Mouse (Mus musculus) embryonic facial prominence, embryonic 13.5 days (tissue): Measurements from ENCODE around the gene Zyx. TPM values are rescaled to one million over a fixed set of nuclear protein-coding genes. Genes with fewer than 3 reads are reported as not detected.

Experiments
- ATAC-seq: fragments of 200-750 bp; cut with Nextera tagmentation; 2 replicates; pipeline ENCODE4 v1.8.0; 2017; ENCODE audit warnings: low read depth; ENCODE audit not compliant: insufficient number of reproducible peaks, insufficient read depth, low FRiP score, low TSS enrichment
- H3K27ac ChIP-seq: fragments of 300-500 bp; sonication (generic); 2 replicates; pipeline ENCODE4 v1.5.1; 2015; ENCODE audit warnings: moderate library complexity, mild to moderate bottlenecking, inconsistent platforms
- H3K27me3 ChIP-seq: fragments of 300-500 bp; sonication (generic); 2 replicates; pipeline ENCODE4 v1.6.1; 2015; ENCODE audit warnings: mild to moderate bottlenecking, inconsistent platforms
- H3K36me3 ChIP-seq: fragments of 300-500 bp; sonication (generic); 2 replicates; pipeline ENCODE4 v1.6.1; 2015; ENCODE audit warnings: mild to moderate bottlenecking, inconsistent platforms
- H3K4me1 ChIP-seq: fragments of 300-500 bp; sonication (generic); 2 replicates; pipeline ENCODE4 v1.6.1; 2015; ENCODE audit warnings: inconsistent platforms
- H3K4me2 ChIP-seq: fragments of 300-500 bp; sonication (generic); 2 replicates; pipeline ENCODE4 v1.6.1; 2015; ENCODE audit warnings: moderate library complexity, mild to moderate bottlenecking, inconsistent platforms
- H3K4me3 ChIP-seq: fragments of 300-500 bp; sonication (generic); 2 replicates; pipeline ENCODE4 v1.5.1; 2015; ENCODE audit warnings: mild to moderate bottlenecking, inconsistent platforms
- H3K9ac ChIP-seq: fragments of 300-500 bp; sonication (generic); 2 replicates; pipeline ENCODE4 v1.6.1; 2015; ENCODE audit warnings: mild to moderate bottlenecking, inconsistent platforms
- H3K9me3 ChIP-seq: fragments of 300-500 bp; sonication (generic); 2 replicates; pipeline ENCODE4 v1.6.1; 2016; ENCODE audit warnings: inconsistent platforms
- WGBS: fragments of 180-500 bp; shearing (Covaris S2); methylation state at CpG from one replicate; pipeline ENCODE4 v1.1.7; 2015; ENCODE audit warnings: mixed read lengths; 5-methylcytosine and 5-hydroxymethylcytosine counted together
- polyA plus RNA-seq: library from polyadenylated mRNA; unstranded; fragments of >200 nt; fragmentation: Nextera tagmentation; extraction: Ambion mirVana; gene quantifications from 2 replicates; pipeline ENCODE4 v1.2.1, GENCODE M21; 2015

Zyx gene
- polyA plus RNA-seq, 1 experiment from 2014 or later, result 77.2 TPM

DNA sequence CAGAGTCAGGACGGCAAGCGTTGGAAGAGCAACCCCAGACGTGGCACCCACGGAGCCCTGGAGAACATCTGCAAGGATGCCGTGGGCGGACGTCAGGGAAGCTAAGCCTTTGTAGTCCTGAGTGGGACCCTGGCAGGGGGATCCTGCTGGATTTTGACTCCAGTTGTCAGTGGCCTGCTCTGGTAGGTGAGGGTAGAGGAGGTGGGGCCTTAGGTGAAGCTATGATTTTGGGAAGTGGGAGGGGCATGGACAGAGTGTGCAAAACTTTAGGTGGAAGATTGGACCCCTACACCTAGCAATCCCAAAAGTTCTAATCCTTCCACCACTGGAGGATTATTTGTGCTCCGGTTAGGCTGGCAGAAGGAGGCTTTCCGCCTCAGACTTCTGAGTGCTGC, 23.0 kb downstream of the Zyx start:
- 12% methylated on average over 9 of the region's 9 CpGs for WGBS
- Histone ChIP-seq H3K4me1 (peaks cover 21% of the 10 kb centered on the region), H3K27me3 (no peaks in the 10 kb centered on the region), H3K9ac (peak overlapping the region; percentile 76), H3K9me3 (no peaks in the 10 kb centered on the region), H3K27ac (peak overlapping the region; percentile 64; the same call in 1 of the 2 replicates), H3K36me3 (no peaks in the 10 kb centered on the region), H3K4me2 (peak overlapping the region; percentile 91), H3K4me3 (peak overlapping the region; percentile 63)
- ATAC-seq, result peak; percentile 22

DNA sequence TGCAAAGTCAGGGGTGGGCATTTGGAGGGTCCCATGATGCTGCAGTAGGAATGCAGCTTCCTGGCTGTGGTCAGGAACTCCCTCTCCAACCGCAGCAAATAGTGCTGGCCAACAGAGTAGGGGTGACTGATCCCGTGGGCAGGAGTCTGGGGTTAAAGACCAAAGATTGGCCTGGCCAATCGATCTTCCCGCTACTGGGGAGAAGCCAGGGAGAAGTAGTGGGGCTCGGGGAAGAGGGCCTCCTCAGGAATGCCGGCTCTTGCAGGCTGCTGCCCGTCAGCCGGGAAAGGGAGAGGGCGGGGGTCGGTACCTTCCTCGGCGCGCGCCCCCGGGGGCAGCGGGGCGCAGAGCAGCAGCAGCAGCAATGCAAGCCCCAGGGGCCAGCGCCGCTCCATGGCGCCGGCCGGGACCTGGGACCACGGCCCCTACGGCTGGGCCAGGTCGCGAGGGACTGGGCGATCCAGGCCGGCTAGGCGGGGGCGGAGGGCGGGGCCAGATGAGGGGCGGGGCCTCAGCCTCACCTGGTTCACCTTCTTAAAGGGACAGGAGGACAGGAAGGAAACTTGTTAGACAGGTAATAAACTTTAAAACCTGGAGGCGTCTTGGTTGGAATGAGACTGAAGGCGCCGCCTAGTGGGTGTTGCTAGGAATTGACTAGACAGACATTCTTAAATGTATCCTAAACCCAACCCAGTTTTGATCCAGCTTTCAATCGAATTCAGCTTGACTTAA, 23.6 kb downstream of the Zyx start, which contains the start of gene Epha1:
Gene Epha1 (minus strand): TSS at position 453 of the 732 bp plus-strand sequence.
- peak within 1 kb of the TSS; percentile 64 for H3K27ac ChIP-seq
- H3K4me1 ChIP-seq, result peaks cover 21% of the 10 kb centered on the region
- H3K4me2 ChIP-seq, result peak within 1 kb of the TSS; percentile 91
- no peaks in the 10 kb centered on the region for H3K36me3 ChIP-seq
- H3K9ac ChIP-seq, result peak within 1 kb of the TSS; percentile 76
- H3K9me3 ChIP-seq, result no peaks in the 10 kb centered on the region
- peak within 1 kb of the TSS; percentile 63 for H3K4me3 ChIP-seq
- H3K27me3 ChIP-seq, result no peaks in the 10 kb centered on the region
- WGBS, result under 1% methylated on average over 36 of the region's 36 CpGs
- peak; percentile 60 for ATAC-seq

DNA sequence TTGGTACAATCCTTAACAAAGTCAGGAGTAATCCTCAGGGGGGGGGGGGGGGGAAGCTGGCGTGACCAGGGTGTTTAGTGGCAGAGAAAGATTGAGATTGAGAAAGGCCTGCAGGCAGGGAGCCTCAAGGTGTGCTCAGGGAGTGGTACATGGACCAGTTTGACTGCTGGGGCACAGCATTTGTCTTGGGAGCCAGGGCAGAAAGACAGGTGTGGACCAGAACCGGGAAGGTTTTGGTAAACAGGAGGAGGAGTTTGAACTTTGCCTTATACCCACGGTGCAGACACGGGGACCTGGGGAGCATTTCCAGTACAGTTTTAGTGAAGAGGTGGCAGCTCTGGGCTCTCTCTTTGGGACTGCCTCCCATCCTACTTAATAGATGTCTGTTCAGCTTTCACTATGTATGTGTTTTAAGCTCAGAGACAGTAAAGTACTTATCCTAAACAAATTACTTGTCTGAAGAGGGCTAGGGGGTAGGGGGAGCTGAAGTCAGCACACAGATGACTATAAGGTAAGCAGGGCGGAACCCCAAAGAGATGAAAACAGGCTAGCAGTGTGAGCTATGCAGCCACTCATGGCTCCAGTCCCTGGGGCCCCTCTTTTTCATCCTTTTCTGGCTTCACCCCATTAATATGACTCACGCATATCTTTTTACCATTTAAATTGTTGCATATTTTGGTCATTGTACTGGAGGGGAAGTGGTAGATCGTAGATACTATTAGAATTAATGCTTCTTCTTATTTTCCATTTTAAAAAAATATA, 24.4 kb downstream of the Zyx start:
- no peaks in the 10 kb centered on the region for H3K9me3 ChIP-seq
- H3K36me3 ChIP-seq, result no peaks in the 10 kb centered on the region
- ATAC-seq, result no peak
- H3K4me3 ChIP-seq, result peak overlapping the region; percentile 63
- H3K4me1 ChIP-seq, result peaks cover 21% of the 10 kb centered on the region
- no peak overlapping the region for H3K27ac ChIP-seq
- 35% methylated on average over 7 of the region's 7 CpGs for WGBS
- peak overlapping the region; percentile 91 for H3K4me2 ChIP-seq
- H3K27me3 ChIP-seq, result no peaks in the 10 kb centered on the region
- H3K9ac ChIP-seq, result peak overlapping the region; percentile 76

DNA sequence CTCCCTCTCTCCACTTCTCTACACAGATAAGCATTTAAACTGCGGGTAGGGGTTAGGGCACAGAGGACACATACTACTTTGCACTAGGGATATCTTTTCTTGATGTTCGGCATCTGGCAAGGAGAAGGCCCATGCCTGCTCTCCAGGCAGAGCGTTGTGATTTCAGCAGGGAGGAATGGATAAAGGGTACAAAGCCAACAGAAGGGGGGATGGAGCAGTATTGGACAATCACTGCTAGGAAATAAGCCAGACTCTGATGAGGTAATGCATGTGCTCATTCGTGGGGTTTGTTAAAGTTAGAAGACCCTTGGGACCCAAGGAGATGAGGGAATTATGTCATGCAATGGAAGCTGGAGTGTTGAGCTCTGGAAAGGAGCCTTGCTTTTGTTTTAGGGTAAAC, 25.3 kb downstream of the Zyx start:
- Histone ChIP-seq H3K4me2 (no peak overlapping the region), H3K4me1 (peaks cover 21% of the 10 kb centered on the region), H3K36me3 (no peaks in the 10 kb centered on the region), H3K9ac (no peak overlapping the region), H3K4me3 (no peak overlapping the region), H3K9me3 (no peaks in the 10 kb centered on the region), H3K27ac (no peak overlapping the region), H3K27me3 (no peaks in the 10 kb centered on the region)
- 78% methylated on average over 4 of the region's 4 CpGs for WGBS
- ATAC-seq, result no peak

DNA sequence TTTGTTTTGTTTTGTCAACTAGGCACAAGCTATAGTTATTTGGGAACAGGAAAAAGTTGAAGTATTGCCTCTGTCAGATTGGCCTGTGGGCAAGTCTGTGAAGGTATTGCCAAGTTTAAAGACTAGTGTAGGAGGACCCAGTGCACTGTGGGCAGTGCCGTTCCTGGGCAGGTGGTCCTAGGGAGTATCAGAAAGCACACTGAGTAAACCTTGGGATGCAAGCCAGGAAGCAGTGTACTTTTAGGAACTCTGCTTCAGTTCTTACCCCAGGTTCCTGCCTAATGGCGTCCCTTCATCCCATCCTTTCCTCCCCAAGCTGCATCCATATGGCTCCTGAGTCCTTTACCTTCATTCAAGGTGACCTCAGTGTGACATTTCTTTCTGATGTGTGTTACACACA, 25.7 kb downstream of the Zyx start:
- Histone ChIP-seq H3K9ac (no peak overlapping the region), H3K36me3 (no peaks in the 10 kb centered on the region), H3K4me2 (no peak overlapping the region), H3K9me3 (no peaks in the 10 kb centered on the region), H3K4me1 (peaks cover 21% of the 10 kb centered on the region), H3K27me3 (no peaks in the 10 kb centered on the region), H3K4me3 (no peak overlapping the region), H3K27ac (no peak overlapping the region)
- ATAC-seq, result no peak
- WGBS, result 73% methylated on average over 2 of the region's 2 CpGs

DNA sequence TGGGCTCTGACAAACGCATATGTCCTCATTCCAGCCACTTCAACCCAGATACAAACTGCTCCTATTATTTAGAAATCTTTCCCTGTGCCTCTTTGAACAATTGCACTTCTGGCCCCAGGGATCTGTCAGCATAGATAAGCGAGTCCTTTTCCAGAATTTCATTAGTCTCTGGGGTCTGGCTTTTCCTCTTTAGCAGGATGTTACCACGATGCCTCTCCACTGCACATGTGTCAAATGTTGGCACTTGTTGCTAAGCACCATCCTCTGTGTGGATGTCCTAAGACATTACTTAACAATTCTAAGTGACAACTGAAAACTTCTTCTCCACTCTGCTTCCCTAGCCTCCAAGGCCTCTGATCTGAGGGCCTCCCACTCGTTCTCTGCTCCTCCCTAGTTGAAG, 26.6 kb downstream of the Zyx start:
- ATAC-seq, result no peak
- H3K27ac ChIP-seq, result no peak overlapping the region
- no peaks in the 10 kb centered on the region for H3K27me3 ChIP-seq
- no peaks in the 10 kb centered on the region for H3K9me3 ChIP-seq
- H3K4me2 ChIP-seq, result no peak overlapping the region
- WGBS, result 37% methylated on average over 4 of the region's 4 CpGs
- H3K9ac ChIP-seq, result no peak overlapping the region
- H3K4me1 ChIP-seq, result peaks cover 24% of the 10 kb centered on the region
- H3K4me3 ChIP-seq, result no peak overlapping the region
- H3K36me3 ChIP-seq, result no peaks in the 10 kb centered on the region

DNA sequence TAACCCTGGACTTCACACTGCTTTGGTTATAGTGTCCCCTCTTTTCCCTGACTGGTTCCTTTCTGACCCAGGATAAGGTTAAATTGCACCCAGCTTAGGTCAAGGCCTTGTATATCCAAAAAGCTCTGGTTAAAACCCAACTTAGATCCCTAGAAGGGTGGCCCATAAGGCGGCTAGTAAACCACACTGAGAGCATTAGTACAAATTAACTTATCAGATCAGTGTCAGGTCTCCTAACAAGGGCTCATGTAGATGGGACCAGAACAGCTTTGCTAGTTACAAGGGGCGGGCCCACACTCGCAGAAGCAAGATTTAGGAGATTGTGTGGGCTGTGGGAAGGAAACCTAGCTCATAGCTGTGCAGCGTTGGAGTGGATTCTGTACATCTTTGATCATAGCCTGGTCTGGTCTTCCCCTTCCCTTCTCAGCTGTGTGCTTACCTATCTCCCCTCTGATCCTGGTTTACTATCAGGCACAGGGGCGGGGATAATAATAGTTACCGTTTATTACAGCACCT, 27.1 kb downstream of the Zyx start:
- 68% methylated on average over 6 of the region's 6 CpGs for WGBS
- H3K4me2 ChIP-seq, result no peak overlapping the region
- H3K9ac ChIP-seq, result no peak overlapping the region
- peaks cover 24% of the 10 kb centered on the region for H3K4me1 ChIP-seq
- H3K4me3 ChIP-seq, result no peak overlapping the region
- ATAC-seq, result no peak
- no peak overlapping the region for H3K27ac ChIP-seq
- H3K9me3 ChIP-seq, result no peaks in the 10 kb centered on the region
- no peaks in the 10 kb centered on the region for H3K27me3 ChIP-seq
- H3K36me3 ChIP-seq, result no peaks in the 10 kb centered on the region

DNA sequence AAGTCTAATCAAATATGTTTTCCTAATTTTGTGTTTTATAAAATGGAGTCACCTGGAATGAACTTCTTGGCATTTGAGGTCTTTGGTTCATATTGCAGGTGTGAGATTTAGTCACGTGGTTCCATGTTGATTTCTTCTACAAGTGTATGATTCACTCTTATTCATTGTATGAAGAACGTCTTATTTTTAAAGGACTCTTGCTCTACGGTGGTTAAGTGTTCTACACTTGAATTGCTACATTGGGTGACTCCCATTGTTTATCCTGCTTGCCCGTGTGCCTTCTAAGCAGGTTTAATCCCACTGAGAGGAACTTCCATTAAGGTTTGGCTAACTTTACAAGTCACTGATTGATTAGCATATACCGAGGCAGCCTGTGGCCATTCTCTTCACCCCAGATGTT, 27.9 kb downstream of the Zyx start:
- H3K27me3 ChIP-seq, result no peaks in the 10 kb centered on the region
- no peaks in the 10 kb centered on the region for H3K9me3 ChIP-seq
- no peaks in the 10 kb centered on the region for H3K36me3 ChIP-seq
- ATAC-seq, result no peak
- H3K4me2 ChIP-seq, result no peak overlapping the region
- no peak overlapping the region for H3K9ac ChIP-seq
- no peak overlapping the region for H3K4me3 ChIP-seq
- H3K27ac ChIP-seq, result no peak overlapping the region
- peaks cover 18% of the 10 kb centered on the region for H3K4me1 ChIP-seq
- WGBS, result 74% methylated on average over 5 of the region's 5 CpGs

DNA sequence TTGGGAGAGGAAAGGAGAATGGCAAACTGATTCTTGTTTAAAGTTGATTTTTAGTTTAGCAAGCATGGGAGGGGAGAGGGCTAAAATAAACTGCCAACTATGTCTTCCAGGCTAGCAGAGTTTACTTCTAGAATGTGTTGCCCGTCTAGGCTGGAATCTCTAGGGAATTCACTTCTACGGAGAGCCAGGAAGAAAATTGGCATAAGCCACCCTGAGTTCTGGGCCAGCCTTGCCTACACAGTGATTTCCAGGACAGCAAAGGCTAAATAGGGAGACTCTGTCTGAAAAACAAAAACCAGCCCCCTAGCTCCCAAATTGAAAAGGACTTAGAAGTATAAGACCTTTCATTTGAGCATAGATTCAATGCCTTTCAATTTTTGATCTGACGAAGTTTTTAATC, 30.1 kb downstream of the Zyx start:
- Histone ChIP-seq H3K27ac (peak overlapping the region; percentile 33; the same call in 1 of the 2 replicates), H3K4me3 (no peak overlapping the region), H3K9me3 (no peaks in the 10 kb centered on the region), H3K4me1 (0 out of 2 replicates have a peak, but pooled peaks cover 3% of the 10 kb centered on the region), H3K36me3 (no peaks in the 10 kb centered on the region), H3K4me2 (no peak overlapping the region), H3K27me3 (no peaks in the 10 kb centered on the region), H3K9ac (no peak overlapping the region)
- 31% methylated on average over 3 of the region's 3 CpGs for WGBS
- ATAC-seq, result no peak

DNA sequence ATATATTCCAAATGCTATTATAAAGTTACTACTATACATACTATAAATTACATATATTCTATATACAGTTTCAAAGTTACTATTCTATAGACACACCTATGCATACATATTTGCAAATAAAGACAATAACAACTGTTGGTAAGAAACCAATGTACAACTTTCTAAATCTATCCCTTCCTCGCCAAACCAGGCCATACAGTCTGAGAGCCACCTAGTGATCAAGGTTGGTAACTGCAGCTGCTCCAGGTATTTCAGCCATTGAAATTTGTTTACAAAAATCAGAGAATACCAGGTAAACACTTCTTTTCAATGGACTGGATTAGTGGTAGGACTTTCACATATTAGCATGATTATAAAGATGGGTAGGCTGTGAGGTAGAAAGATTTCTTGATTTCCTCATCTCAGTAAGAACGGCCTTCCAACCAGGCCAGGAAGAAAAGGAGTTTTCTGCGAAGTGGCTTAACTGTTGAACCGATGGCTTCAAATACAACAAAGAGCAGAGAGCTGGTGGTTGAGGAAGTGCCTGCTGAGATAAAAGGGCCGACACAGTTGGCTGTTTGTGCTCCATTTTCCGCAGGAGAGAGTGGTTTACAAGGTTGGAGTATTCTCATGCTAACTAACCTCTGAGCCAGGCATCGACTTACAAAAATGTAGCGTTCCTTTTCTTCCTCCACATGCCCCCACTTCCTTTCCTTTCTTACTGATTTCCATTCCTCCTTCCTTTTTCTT, 31.1 kb downstream of the Zyx start:
- Histone ChIP-seq H3K4me2 (0 out of 2 replicates have a peak overlapping the region, but pooled peaks have one; percentile 7), H3K36me3 (no peaks in the 10 kb centered on the region), H3K4me1 (0 out of 2 replicates have a peak, but pooled peaks cover 3% of the 10 kb centered on the region), H3K9me3 (no peaks in the 10 kb centered on the region), H3K27me3 (no peaks in the 10 kb centered on the region), H3K27ac (no peak overlapping the region), H3K9ac (no peak overlapping the region), H3K4me3 (no peak overlapping the region)
- no peak for ATAC-seq
- WGBS, result 12% methylated on average over 8 of the region's 8 CpGs

DNA sequence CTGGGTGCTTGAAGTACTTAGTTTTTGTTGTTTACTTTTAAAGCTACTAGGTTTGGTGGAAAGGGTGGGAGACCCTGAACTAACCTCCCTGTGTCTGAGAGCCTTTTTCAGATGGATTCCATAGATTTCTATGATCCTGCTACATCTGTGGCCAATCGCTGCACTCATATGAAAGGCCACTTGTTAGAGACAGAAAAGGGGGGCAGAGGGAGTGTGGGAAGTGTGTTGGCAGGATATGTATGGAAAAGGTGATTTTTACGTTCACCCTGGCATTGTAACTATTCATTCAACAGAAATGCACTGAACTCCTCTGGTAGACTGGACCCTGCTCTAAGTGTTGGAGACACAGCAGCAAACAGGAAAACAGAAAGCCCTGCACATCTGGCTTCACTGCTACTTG, 31.8 kb downstream of the Zyx start:
- Histone ChIP-seq H3K4me3 (no peak overlapping the region), H3K9ac (no peak overlapping the region), H3K27ac (no peak overlapping the region), H3K4me2 (no peak overlapping the region), H3K27me3 (no peaks in the 10 kb centered on the region), H3K4me1 (0 out of 2 replicates have a peak, but pooled peaks cover 3% of the 10 kb centered on the region), H3K36me3 (no peaks in the 10 kb centered on the region), H3K9me3 (no peaks in the 10 kb centered on the region)
- ATAC-seq, result no peak
- 44% methylated on average over 2 of the region's 2 CpGs for WGBS
